Mouse (Mus musculus) midbrain, postnatal 0 days (tissue): ENCODE results near the gene Srarp. TPM values are rescaled to one million over a fixed set of nuclear protein-coding genes. Genes with fewer than 3 reads are reported as not detected.

Experiments
- ATAC-seq: fragments of 200-750 bp; cut with Nextera tagmentation; 2 replicates; pipeline ENCODE4 v1.8.0; 2017; ENCODE audit warnings: moderate number of reproducible peaks, mild to moderate bottlenecking, moderate TSS enrichment, moderate library complexity; ENCODE audit not compliant: low FRiP score
- DNase-seq: peaks from one replicate; pipeline ENCODE4 v3.0.0-alpha.2; 2015; ENCODE audit warnings: low spot score
- H3K27ac ChIP-seq: fragments of 300-500 bp; sonication (generic); 2 replicates; pipeline ENCODE4 v1.5.1; 2014; ENCODE audit warnings: low read depth, mild to moderate bottlenecking, low read length, mixed read lengths
- H3K27me3 ChIP-seq: fragments of 300-500 bp; sonication (generic); 2 replicates; pipeline ENCODE4 v1.6.1; 2014; ENCODE audit warnings: low read length, control low read depth, mixed read lengths; ENCODE audit not compliant: insufficient read depth
- H3K36me3 ChIP-seq: fragments of 300-500 bp; sonication (generic); 2 replicates; pipeline ENCODE4 v1.6.1; 2014; ENCODE audit warnings: low read length, control low read depth, mixed read lengths; ENCODE audit not compliant: insufficient read depth
- H3K4me1 ChIP-seq: fragments of 300-500 bp; sonication (generic); 2 replicates; pipeline ENCODE4 v1.6.1; 2014; ENCODE audit warnings: mild to moderate bottlenecking, control low read depth, antibody characterized with exemption, low read length, mixed read lengths; ENCODE audit not compliant: insufficient read depth
- H3K4me2 ChIP-seq: fragments of 300-500 bp; sonication (generic); 2 replicates; pipeline ENCODE4 v1.6.1; 2014; ENCODE audit warnings: low read depth, mild to moderate bottlenecking, low read length, mixed read lengths; ENCODE audit not compliant: poor library complexity, severe bottlenecking
- H3K4me3 ChIP-seq: fragments of 300-500 bp; sonication (generic); 2 replicates; pipeline ENCODE4 v1.5.1; 2014; ENCODE audit warnings: low read depth, mild to moderate bottlenecking, low read length, moderate library complexity
- H3K9ac ChIP-seq: fragments of 300-500 bp; sonication (generic); replicated peaks from 2 replicates; pipeline ENCODE4 v1.6.1; 2014; ENCODE audit warnings: mild to moderate bottlenecking, low read length, moderate library complexity, mixed read lengths; ENCODE audit not compliant: poor library complexity, severe bottlenecking
- H3K9me3 ChIP-seq: fragments of 300-500 bp; sonication (generic); 2 replicates; pipeline ENCODE4 v1.6.1; 2016; ENCODE audit warnings: low read length, control low read depth
- CTCF ChIP-seq: IDR thresholded peaks from 2 replicates; pipeline ENCODE4 v1.5.1; 2016; ENCODE audit warnings: antibody characterized with exemption, mild to moderate bottlenecking
- WGBS: fragments of 180-500 bp; shearing (Covaris S2); extraction: QIAGEN DNeasy Blood & Tissue Kit; methylation state at CpG from one replicate; pipeline ENCODE4 v1.1.7; 2014; 5-methylcytosine and 5-hydroxymethylcytosine counted together
- polyA plus RNA-seq: library from polyadenylated mRNA; unstranded; fragments of >200 nt; fragmentation: Nextera tagmentation; extraction: Ambion mirVana; gene quantifications from 2 replicates; pipeline ENCODE4 v1.2.1, GENCODE M21; 2015
- total RNA-seq: library from RNA; depleted of rRNA; stranded (reverse); fragments of >200 nt; gene quantifications from 2 replicates; pipeline ENCODE4 v1.2.3, GENCODE M21; 2014

The Srarp gene
- total and polyA plus RNA-seq, 2 experiments from 2014 or later: 0.52 to 1.9 TPM

- no peaks in the 10 kb centered on the region for H3K36me3 ChIP-seq
- H3K9me3 ChIP-seq: no peaks in the 10 kb centered on the region
- H3K27me3 ChIP-seq: no peaks in the 10 kb centered on the region
- TF ChIP-seq CTCF: no peak
- H3K27ac ChIP-seq: no peak overlapping the region
- H3K4me2 ChIP-seq: no peak overlapping the region
- H3K4me1 ChIP-seq: no peaks in the 10 kb centered on the region
- DNase-seq: no peak
- 21% methylated on average over 16 of the region's 16 CpGs for WGBS
- no peak for ATAC-seq
- no peak overlapping the region for H3K4me3 ChIP-seq
- no peak overlapping the region for H3K9ac ChIP-seq
Measured at GRCm38 (mm10) chr4:141394751-141395150, 41.2 kb downstream of the Srarp start.

GRCm38 (mm10) chr4:141391293-141391692 is 44.6 kb downstream of the Srarp start:
- Histone ChIP-seq H3K9ac (no peak overlapping the region), H3K4me1 (no peaks in the 10 kb centered on the region), H3K27ac (no peak overlapping the region), H3K9me3 (no peaks in the 10 kb centered on the region), H3K4me3 (no peak overlapping the region), H3K36me3 (no peaks in the 10 kb centered on the region), H3K27me3 (no peaks in the 10 kb centered on the region), H3K4me2 (no peak overlapping the region)
- 77% methylated on average over 12 of the region's 12 CpGs for WGBS
- ATAC-seq (no peak), DNase-seq (no peak)
- no peak for TF ChIP-seq CTCF

GRCm38 (mm10) chr4:141389366-141390150 is 46.3 kb downstream of the Srarp start:
- Histone ChIP-seq H3K9me3 (no peaks in the 10 kb centered on the region), H3K36me3 (no peaks in the 10 kb centered on the region), H3K4me1 (no peaks in the 10 kb centered on the region), H3K4me2 (no peak overlapping the region), H3K27me3 (no peaks in the 10 kb centered on the region), H3K9ac (no peak overlapping the region), H3K4me3 (no peak overlapping the region), H3K27ac (no peak overlapping the region)
- no peak for TF ChIP-seq CTCF
- DNase-seq: no peak
- no peak; the same call in 1 of the 2 replicates for ATAC-seq
- 74% methylated on average over 18 of the region's 18 CpGs for WGBS

- Histone ChIP-seq H3K4me1 (no peaks in the 10 kb centered on the region), H3K36me3 (0 out of 2 replicates have a peak, but pooled peaks cover 7% of the 10 kb centered on the region), H3K27me3 (peaks cover 3% of the 10 kb centered on the region; the same call in 1 of the 2 replicates), H3K9ac (no peak overlapping the region), H3K9me3 (no peaks in the 10 kb centered on the region), H3K4me2 (no peak overlapping the region), H3K4me3 (no peak overlapping the region), H3K27ac (no peak overlapping the region)
- no peak for DNase-seq
- 68% methylated on average over 5 of the region's 5 CpGs for WGBS
- ATAC-seq: no peak
- TF ChIP-seq CTCF: no peak
Measured at GRCm38 (mm10) chr4:141387933-141388332, 48.0 kb downstream of the Srarp start.

GRCm38 (mm10) chr4:141387093-141387784 is 48.7 kb downstream of the Srarp start:
- peaks cover 3% of the 10 kb centered on the region; the same call in 1 of the 2 replicates for H3K27me3 ChIP-seq
- no peaks in the 10 kb centered on the region for H3K9me3 ChIP-seq
- 18% methylated on average over 5 of the region's 5 CpGs for WGBS
- peak; percentile 92 for TF ChIP-seq CTCF
- ATAC-seq: no peak
- peak; percentile 77 for DNase-seq
- H3K9ac ChIP-seq: no peak overlapping the region
- no peaks in the 10 kb centered on the region for H3K4me1 ChIP-seq
- no peak overlapping the region for H3K27ac ChIP-seq
- H3K4me3 ChIP-seq: no peak overlapping the region
- no peak overlapping the region for H3K4me2 ChIP-seq
- H3K36me3 ChIP-seq: 0 out of 2 replicates have a peak, but pooled peaks cover 10% of the 10 kb centered on the region

- Histone ChIP-seq H3K4me3 (no peak overlapping the region), H3K4me1 (no peaks in the 10 kb centered on the region), H3K27ac (no peak overlapping the region), H3K9me3 (no peaks in the 10 kb centered on the region), H3K4me2 (no peak overlapping the region), H3K36me3 (peaks cover 17% of the 10 kb centered on the region; the same call in 1 of the 2 replicates), H3K9ac (no peak overlapping the region), H3K27me3 (peaks cover 3% of the 10 kb centered on the region; the same call in 1 of the 2 replicates)
- DNase-seq (no peak), ATAC-seq (no peak)
- TF ChIP-seq CTCF: peak; percentile 41
- 70% methylated on average over 7 of the region's 7 CpGs for WGBS
Measured at GRCm38 (mm10) chr4:141386150-141386549, 49.8 kb downstream of the Srarp start.
